Mouse (Mus musculus) lung, postnatal 0 days (tissue): Measurements from ENCODE around the gene Nr2e3. TPM values are rescaled to one million over a fixed set of nuclear protein-coding genes. Genes with fewer than 3 reads are reported as not detected.

Experiments used
- ATAC-seq: fragments of 200-750 bp; cut with Nextera tagmentation; 2 replicates; pipeline ENCODE4 v1.8.0; 2017; ENCODE audit warnings: moderate library complexity
- DNase-seq: peaks from one replicate; pipeline ENCODE4 v3.0.0-alpha.2; 2016; ENCODE audit warnings: low spot score
- H3K27ac ChIP-seq: fragments of 300-500 bp; sonication (generic); 2 replicates; pipeline ENCODE4 v1.5.1; 2014; ENCODE audit warnings: antibody characterized with exemption, mild to moderate bottlenecking, low read length, mixed read lengths
- H3K27me3 ChIP-seq: fragments of 300-500 bp; sonication (generic); replicated peaks from 2 replicates; pipeline ENCODE4 v1.6.1; 2014; ENCODE audit warnings: low read length, mixed read lengths; ENCODE audit not compliant: insufficient read depth
- H3K36me3 ChIP-seq: fragments of 300-500 bp; sonication (generic); 2 replicates; pipeline ENCODE4 v1.6.1; 2014; ENCODE audit warnings: low read length, mixed read lengths; ENCODE audit not compliant: insufficient read depth
- H3K4me1 ChIP-seq: fragments of 300-500 bp; sonication (generic); 2 replicates; pipeline ENCODE4 v1.6.1; 2014; ENCODE audit warnings: antibody characterized with exemption, low read depth, low read length, mixed read lengths; ENCODE audit not compliant: insufficient read depth
- H3K4me2 ChIP-seq: fragments of 300-500 bp; sonication (generic); replicated peaks from 2 replicates; pipeline ENCODE4 v1.6.1; 2014; ENCODE audit warnings: low read depth, mild to moderate bottlenecking, low read length, moderate library complexity, mixed read lengths
- H3K4me3 ChIP-seq: fragments of 300-500 bp; sonication (generic); 2 replicates; pipeline ENCODE4 v1.5.1; 2014; ENCODE audit warnings: low read depth, low read length
- H3K9ac ChIP-seq: fragments of 300-500 bp; sonication (generic); replicated peaks from 2 replicates; pipeline ENCODE4 v1.6.1; 2014; ENCODE audit warnings: low read depth, mild to moderate bottlenecking
- H3K9me3 ChIP-seq: fragments of 300-500 bp; sonication (generic); 2 replicates; pipeline ENCODE4 v1.6.1; 2016; ENCODE audit warnings: low read length, mixed read lengths
- CTCF ChIP-seq: IDR thresholded peaks from 2 replicates; pipeline ENCODE4 v1.5.1; 2016; ENCODE audit warnings: antibody characterized with exemption, mild to moderate bottlenecking
- EP300 ChIP-seq: IDR thresholded peaks from 2 replicates; pipeline ENCODE4 v1.6.1; 2016; ENCODE audit warnings: antibody characterized with exemption, mild to moderate bottlenecking, control low read depth
- WGBS: fragments of 180-500 bp; shearing (Covaris S2); extraction: QIAGEN DNeasy Blood & Tissue Kit; methylation state at CpG from one replicate; pipeline ENCODE4 v1.1.7; 2014; 5-methylcytosine and 5-hydroxymethylcytosine counted together
- polyA plus RNA-seq: library from polyadenylated mRNA; unstranded; fragments of >200 nt; fragmentation: Nextera tagmentation; extraction: Ambion mirVana; gene quantifications from 2 replicates; pipeline ENCODE4 v1.2.1, GENCODE M21; 2015

Gene Nr2e3
- polyA plus RNA-seq, 1 experiment from 2014 or later: not detected

DNA sequence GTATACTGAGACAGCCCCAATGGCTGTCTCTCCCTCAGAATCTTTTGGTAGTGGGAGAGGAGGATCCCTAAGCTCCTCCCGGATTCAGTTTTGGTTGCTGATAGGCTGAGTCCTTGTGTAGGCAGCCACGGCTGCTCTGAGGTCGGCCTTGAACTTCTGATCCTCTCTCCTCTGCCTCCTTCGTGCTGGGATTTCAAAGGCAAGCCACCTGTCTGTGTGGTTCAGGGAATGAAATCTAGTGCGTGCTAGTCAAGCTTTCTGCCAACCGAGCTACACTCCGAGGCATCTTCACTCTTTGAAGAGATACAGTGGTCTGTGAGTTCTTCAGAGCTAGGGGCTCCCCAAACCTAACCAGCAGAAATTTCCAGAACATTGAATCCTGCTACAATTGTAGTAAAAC lies 6.9 kb downstream of the Nr2e3 start:
- Histone ChIP-seq H3K27ac (no peak overlapping the region), H3K9ac (no peak overlapping the region), H3K4me1 (no peaks in the 10 kb centered on the region), H3K4me3 (no peak overlapping the region), H3K36me3 (no peaks in the 10 kb centered on the region), H3K9me3 (no peaks in the 10 kb centered on the region), H3K4me2 (no peak overlapping the region), H3K27me3 (no peaks in the 10 kb centered on the region)
- 72% methylated on average over 7 of the region's 7 CpGs for WGBS
- no peak for TF ChIP-seq CTCF
- no peak for TF ChIP-seq EP300
- DNase-seq (no peak), ATAC-seq (no peak)

DNA sequence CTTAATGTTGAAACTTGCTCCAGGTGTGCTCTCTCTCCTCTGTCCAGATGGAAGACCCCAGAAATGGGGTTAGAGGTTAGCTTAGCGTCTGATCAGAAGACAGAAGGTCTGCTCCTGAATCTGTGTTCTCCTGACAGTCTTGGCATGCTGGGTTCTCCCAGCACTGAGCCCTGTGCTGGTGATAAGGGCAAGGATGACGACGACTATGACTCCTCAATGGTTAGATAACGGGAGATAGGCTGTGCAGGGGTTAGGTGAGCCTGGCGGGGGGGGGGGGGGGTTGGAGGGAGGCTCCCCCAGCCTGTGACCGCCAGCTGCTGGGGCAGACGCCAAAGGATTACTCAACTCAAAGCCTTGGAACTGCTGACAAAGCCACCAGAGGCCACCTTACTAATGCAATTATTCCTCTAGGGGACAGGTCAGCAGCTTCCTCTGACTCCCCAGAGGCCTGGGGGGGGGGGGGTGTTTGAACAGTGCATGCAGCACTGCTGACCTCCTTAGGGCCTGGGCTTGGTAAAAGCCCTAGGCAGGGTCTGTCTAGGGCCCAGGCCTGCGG lies 7.9 kb downstream of the Nr2e3 start:
- Histone ChIP-seq H3K4me3 (no peak overlapping the region), H3K4me1 (no peaks in the 10 kb centered on the region), H3K4me2 (no peak overlapping the region), H3K9ac (no peak overlapping the region), H3K27me3 (no peaks in the 10 kb centered on the region), H3K36me3 (no peaks in the 10 kb centered on the region), H3K27ac (no peak overlapping the region), H3K9me3 (no peaks in the 10 kb centered on the region)
- TF ChIP-seq CTCF (no peak), EP300 (no peak)
- ATAC-seq (no peak), DNase-seq (no peak)
- WGBS: 46% methylated on average over 8 of the region's 8 CpGs

DNA sequence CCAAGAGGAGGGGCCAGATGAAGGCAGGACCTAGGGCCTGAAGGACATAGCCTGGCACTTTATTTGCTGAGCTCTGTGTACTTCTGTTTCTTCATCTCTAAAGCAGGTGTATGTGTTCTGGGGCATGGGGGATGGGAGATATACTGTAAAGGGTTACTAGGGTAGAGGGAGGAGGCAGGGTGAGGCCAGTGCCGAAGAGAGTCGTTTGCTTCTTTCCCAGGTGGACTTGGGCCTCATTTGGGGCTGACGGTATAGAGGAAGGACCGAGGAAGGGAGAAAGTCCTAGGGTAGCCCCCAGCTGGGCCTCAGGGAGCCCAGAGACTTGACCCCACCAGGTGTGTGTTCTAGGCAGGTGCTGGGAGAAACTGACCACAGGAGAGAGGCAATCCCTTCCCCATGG lies 8.5 kb downstream of the Nr2e3 start:
- Histone ChIP-seq H3K36me3 (no peaks in the 10 kb centered on the region), H3K9me3 (no peaks in the 10 kb centered on the region), H3K4me2 (no peak overlapping the region), H3K9ac (no peak overlapping the region), H3K27me3 (no peaks in the 10 kb centered on the region), H3K4me1 (no peaks in the 10 kb centered on the region), H3K27ac (no peak overlapping the region), H3K4me3 (no peak overlapping the region)
- ATAC-seq: no peak
- 59% methylated on average over 4 of the region's 4 CpGs for WGBS
- TF ChIP-seq CTCF: no peak
- no peak for TF ChIP-seq EP300
- DNase-seq: no peak

DNA sequence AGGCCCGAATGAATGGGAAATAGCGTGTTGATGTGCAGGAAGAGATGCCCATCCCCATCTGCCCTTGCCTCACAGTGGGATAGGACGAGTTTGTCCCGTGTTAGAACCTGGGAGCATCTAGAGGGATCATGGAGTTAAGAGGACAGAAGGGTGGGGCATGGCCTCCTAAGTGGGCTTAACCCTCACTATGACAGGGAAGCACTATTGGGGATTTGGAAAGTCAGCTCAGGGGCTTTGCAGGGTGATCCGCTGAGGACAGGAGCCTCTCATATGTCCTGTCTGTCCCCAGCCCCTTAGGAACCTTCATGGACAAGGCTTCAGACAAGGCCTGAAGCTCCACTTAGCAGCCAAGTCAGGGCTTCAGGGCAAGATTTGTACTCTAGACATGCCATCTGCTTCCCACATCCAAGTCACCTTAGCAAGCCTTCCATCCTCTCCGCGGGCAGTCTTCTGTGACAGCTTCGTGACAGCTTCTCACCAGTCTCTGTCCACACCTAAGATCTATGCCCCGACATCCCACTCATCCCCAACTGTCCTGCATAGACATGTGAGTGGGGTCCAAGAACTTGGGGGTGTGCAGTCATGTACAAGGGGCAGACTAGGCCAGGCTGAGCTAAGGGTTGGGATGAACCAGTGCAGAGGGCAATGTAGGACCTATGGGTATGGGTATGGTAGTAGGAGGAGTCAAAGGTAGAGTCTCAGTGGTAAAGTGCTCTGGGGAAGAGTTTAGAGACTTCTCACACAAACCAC lies 9.3 kb downstream of the Nr2e3 start:
- DNase-seq (no peak), ATAC-seq (no peak)
- Histone ChIP-seq H3K4me3 (no peak overlapping the region), H3K4me2 (no peak overlapping the region), H3K9me3 (no peaks in the 10 kb centered on the region), H3K27me3 (no peaks in the 10 kb centered on the region), H3K36me3 (no peaks in the 10 kb centered on the region), H3K27ac (no peak overlapping the region), H3K4me1 (no peaks in the 10 kb centered on the region), H3K9ac (no peak overlapping the region)
- whole genome bisulfite sequencing: 81% methylated on average over 9 of the region's 9 CpGs
- TF ChIP-seq CTCF (no peak), EP300 (no peak)

DNA sequence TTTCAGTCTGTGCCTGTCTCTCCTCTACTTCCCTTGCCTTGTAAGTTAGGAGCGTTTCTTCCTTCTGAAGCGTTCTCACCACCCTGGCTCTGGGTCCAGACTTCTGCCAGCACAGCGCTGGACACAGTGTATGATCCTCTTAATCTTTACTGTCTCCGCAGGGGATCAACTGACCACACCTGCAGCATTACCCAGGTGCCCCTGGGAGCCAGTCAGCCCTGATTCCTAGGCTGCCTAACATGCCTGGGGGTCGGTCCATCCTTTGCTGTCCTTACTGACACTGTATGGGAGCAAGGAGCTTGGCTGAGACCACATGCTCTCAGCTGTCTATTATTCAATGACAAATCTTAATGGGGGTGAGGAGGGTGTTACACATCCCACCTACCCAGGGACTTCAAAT lies 10.5 kb downstream of the Nr2e3 start:
- H3K4me2 ChIP-seq: no peak overlapping the region
- H3K27me3 ChIP-seq: no peaks in the 10 kb centered on the region
- H3K4me1 ChIP-seq: no peaks in the 10 kb centered on the region
- H3K4me3 ChIP-seq: no peak overlapping the region
- 88% methylated on average over 5 of the region's 5 CpGs for WGBS
- TF ChIP-seq EP300 (no peak), CTCF (no peak)
- H3K9me3 ChIP-seq: no peaks in the 10 kb centered on the region
- ATAC-seq (no peak), DNase-seq (no peak)
- H3K27ac ChIP-seq: no peak overlapping the region
- H3K9ac ChIP-seq: no peak overlapping the region
- H3K36me3 ChIP-seq: no peaks in the 10 kb centered on the region

DNA sequence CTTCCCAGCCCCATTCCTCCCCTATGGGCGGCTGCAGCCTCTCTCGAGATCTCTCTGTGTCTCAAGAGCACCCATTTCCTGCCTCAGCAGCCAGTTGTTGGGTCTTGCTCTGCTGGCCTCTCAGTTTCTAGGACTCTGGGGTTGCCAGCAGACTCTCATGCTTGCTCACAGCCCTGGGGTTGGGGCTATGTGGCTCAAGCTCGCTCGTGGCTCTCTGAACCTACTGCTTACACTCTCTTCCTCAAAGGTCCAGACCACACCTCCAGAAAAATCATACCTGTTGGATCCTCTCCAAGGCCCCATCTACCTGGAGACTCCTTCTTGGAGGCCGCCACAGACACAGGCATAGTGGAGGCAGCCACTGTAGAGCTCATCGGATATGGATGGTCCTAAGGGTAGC lies 10.9 kb downstream of the Nr2e3 start:
- DNase-seq (no peak), ATAC-seq (no peak)
- Histone ChIP-seq H3K27ac (no peak overlapping the region), H3K27me3 (no peaks in the 10 kb centered on the region), H3K9ac (no peak overlapping the region), H3K9me3 (no peaks in the 10 kb centered on the region), H3K4me1 (no peaks in the 10 kb centered on the region), H3K4me2 (no peak overlapping the region), H3K36me3 (no peaks in the 10 kb centered on the region), H3K4me3 (no peak overlapping the region)
- TF ChIP-seq EP300 (no peak), CTCF (no peak)
- WGBS: 70% methylated on average over 6 of the region's 6 CpGs
